Mouse (Mus musculus): ENCODE measurements around the gene Isg20l2.

GRCm38 (mm10) chr3:87980728-87981127 is 50.6 kb downstream of the Isg20l2 start:
- TF ChIP-seq CTCF (IDR thresholded peaks at IDR 0.05; ENCODE audit: low read depth, low read length) (no peak), POLR2A (IDR thresholded peaks at IDR 0.05; ENCODE audit: borderline replicate concordance, low read depth, low read length) (no peak)

Data from bone marrow macrophage, adult 2 months (primary cell).